25 mouse cellular contexts compared by ENCODE assay signal in genomic region chr17:44173341-44173740, GRCm38 (mm10). TPM values are rescaled to one million over a fixed set of nuclear protein-coding genes. Genes with fewer than 3 reads are reported as not detected.
DNase-seq lines count a peak whose midpoint lies in the region.
"Had no signal": no experiment of that assay in that cellular context is flagged by ENCODE, and none has a peak within 500 bp of the region (broad histone marks: within the 10 kb centered on the region; RNA-seq: fewer than 3 reads in every experiment).

No protein-coding gene starts in this region.

- peak; percentile 35 for DNase-seq in adrenal gland, postnatal 14 days
- no peak for DNase-seq in adrenal gland, postnatal 4 days (ENCODE audit: low spot score in 2 of 2)
- peak; percentile 11 for DNase-seq in layer of hippocampus, adult 11-12 months (ENCODE audit: low spot score)
- DNase-seq in layer of hippocampus, postnatal 10 days (ENCODE audit: low spot score in 2 of 2), result no peak
- DNase-seq in 3T3-L1 (ENCODE audit: low read depth, low spot score) (peak; percentile 17), adipocyte (ENCODE audit: low spot score) (peak; percentile 50)
- no peak for DNase-seq in embryonic facial prominence, embryonic 10.5 days (ENCODE audit: low spot score)
- no peak for DNase-seq in limb, embryonic 10.5 days (ENCODE audit: low spot score)
- DNase-seq: adrenal gland, adult 8-10 months; adrenal gland, postnatal 25 days; B cell, adult 2 months; cerebellum, adult 11 months; cerebellum, adult 18-20 months; cerebellum, adult 8-10 months; cerebellum, adult 9-11 months; cerebellum, postnatal 14 days; cerebellum, postnatal 36 days; embryo, embryonic 11 days; forebrain, postnatal 0 days had no signal

- WGBS in embryonic facial prominence, embryonic 10.5 days, result 82% methylated on average over 2 of the region's 2 CpGs
- 78% methylated on average over 2 of the region's 2 CpGs for WGBS in limb, embryonic 10.5 days

- H3K27ac ChIP-seq in embryonic facial prominence, embryonic 10.5 days (replicated peaks), result no peak overlapping the region
- no peak overlapping the region for H3K27ac ChIP-seq in limb, embryonic 10.5 days
- H3K27ac ChIP-seq: embryonic facial prominence, embryonic 12.5 days; forebrain, embryonic 13.5 days; forebrain, embryonic 15.5 days had no signal

- H3K9me3 ChIP-seq in embryonic facial prominence, embryonic 10.5 days, result no peaks in the 10 kb centered on the region
- no peaks in the 10 kb centered on the region for H3K9me3 ChIP-seq in limb, embryonic 10.5 days (replicated peaks)
- H3K9me3 ChIP-seq: embryonic facial prominence, embryonic 12.5 days; forebrain, embryonic 13.5 days; forebrain, embryonic 15.5 days had no signal

- H3K4me3 ChIP-seq in embryonic facial prominence, embryonic 10.5 days, result no peak overlapping the region
- no peak overlapping the region for H3K4me3 ChIP-seq in limb, embryonic 10.5 days
- H3K4me3 ChIP-seq: embryonic facial prominence, embryonic 12.5 days; forebrain, embryonic 13.5 days; forebrain, embryonic 15.5 days had no signal

- H3K4me1 ChIP-seq in embryonic facial prominence, embryonic 10.5 days, result peaks cover 3% of the 10 kb centered on the region; the same call in 1 of the 2 replicates
- peaks cover 4% of the 10 kb centered on the region; the same call in 1 of the 2 replicates for H3K4me1 ChIP-seq in limb, embryonic 10.5 days
- H3K4me1 ChIP-seq: embryonic facial prominence, embryonic 12.5 days; forebrain, embryonic 13.5 days; forebrain, embryonic 15.5 days had no signal

- no peaks in the 10 kb centered on the region for H3K36me3 ChIP-seq in embryonic facial prominence, embryonic 10.5 days (replicated peaks)
- H3K36me3 ChIP-seq in limb, embryonic 10.5 days, result no peaks in the 10 kb centered on the region
- H3K36me3 ChIP-seq: embryonic facial prominence, embryonic 12.5 days; forebrain, embryonic 15.5 days; G1E had no signal

- no peaks in the 10 kb centered on the region for H3K27me3 ChIP-seq in embryonic facial prominence, embryonic 10.5 days (replicated peaks; ENCODE audit: low read depth, poor library complexity, severe bottlenecking)
- no peaks in the 10 kb centered on the region for H3K27me3 ChIP-seq in limb, embryonic 10.5 days (ENCODE audit: low read depth, poor library complexity, severe bottlenecking)
- H3K27me3 ChIP-seq: embryonic facial prominence, embryonic 12.5 days; forebrain, embryonic 13.5 days; forebrain, embryonic 15.5 days; Patski had no signal

RNA-seq across cellular contexts. Expression of gene Clic5, which starts 15.0 kb away (rescaled TPM):
- 32.4 and 38.9 TPM in 2 replicates for total RNA-seq in adrenal gland, postnatal 14 days (2021)
- 10 to 100 TPM in 1 of 2 experiments, 1 to 10 TPM in 1; 7.9 to 11.2 TPM for total RNA-seq in adrenal gland, postnatal 4 days (2021)
- 1 to 10 TPM; 1.8 to 2.1 TPM for total RNA-seq in layer of hippocampus, postnatal 10 days (2021)
- polyA plus RNA-seq in embryonic facial prominence, embryonic 10.5 days (2016; fragmentation: Nextera tagmentation; extraction: Ambion mirVana), result 0.11 and 0.39 TPM in 2 replicates
- 0.06 TPM in 1 of 2 replicates, not detected in the other for polyA plus RNA-seq in limb, embryonic 10.5 days (2016; fragmentation: Nextera tagmentation; extraction: Ambion mirVana)
- total RNA-seq: CH12.LX had no signal
- polyA plus RNA-seq: G1E had no signal

Comparison
In these comparisons a context has a peak if more than half of its experiments do, and no peak if none do; other contexts are left out.
1. DNase-seq: peak in adrenal gland, postnatal 14 days (single experiment), layer of hippocampus, adult 11-12 months (single experiment), 3T3-L1 (single experiment) and adipocyte (single experiment); none in adrenal gland, postnatal 4 days (0 of 2), layer of hippocampus, postnatal 10 days (0 of 2), embryonic facial prominence, embryonic 10.5 days (single experiment) and limb, embryonic 10.5 days (single experiment).